Mouse (Mus musculus) intestine, postnatal 0 days (tissue): Measurements from ENCODE around the gene Cdc14a. TPM values are rescaled to one million over a fixed set of nuclear protein-coding genes. Genes with fewer than 3 reads are reported as not detected.

Experiments used
- ATAC-seq: fragments of 200-750 bp; cut with Nextera tagmentation; 2 replicates; pipeline ENCODE4 v1.8.0; 2017; ENCODE audit warnings: mild to moderate bottlenecking, moderate TSS enrichment, moderate library complexity
- H3K27ac ChIP-seq: fragments of 300-500 bp; sonication (generic); 2 replicates; pipeline ENCODE4 v1.5.1; 2014; ENCODE audit warnings: mild to moderate bottlenecking, low read depth, low read length, moderate library complexity
- H3K27me3 ChIP-seq: fragments of 300-500 bp; sonication (generic); replicated peaks from 2 replicates; pipeline ENCODE4 v1.6.1; 2014; ENCODE audit warnings: low read length, mixed read lengths; ENCODE audit not compliant: control insufficient read depth, insufficient read depth
- H3K36me3 ChIP-seq: fragments of 300-500 bp; sonication (generic); 2 replicates; pipeline ENCODE4 v1.6.1; 2014; ENCODE audit warnings: mild to moderate bottlenecking, moderate library complexity; ENCODE audit not compliant: control insufficient read depth, insufficient read depth
- H3K4me1 ChIP-seq: fragments of 300-500 bp; sonication (generic); replicated peaks from 2 replicates; pipeline ENCODE4 v1.6.1; 2014; ENCODE audit warnings: antibody characterized with exemption, low read length, mixed read lengths; ENCODE audit not compliant: control insufficient read depth, insufficient read depth
- H3K4me2 ChIP-seq: fragments of 300-500 bp; sonication (generic); replicated peaks from 2 replicates; pipeline ENCODE4 v1.6.1; 2014; ENCODE audit warnings: low read depth, mild to moderate bottlenecking, moderate library complexity
- H3K4me3 ChIP-seq: fragments of 300-500 bp; sonication (generic); 2 replicates; pipeline ENCODE4 v1.5.1; 2014; ENCODE audit warnings: low read depth, low read length
- H3K9ac ChIP-seq: fragments of 300-500 bp; sonication (generic); 2 replicates; pipeline ENCODE4 v1.6.1; 2014; ENCODE audit warnings: mild to moderate bottlenecking, low read depth, low read length
- H3K9me3 ChIP-seq: fragments of 300-500 bp; sonication (generic); 2 replicates; pipeline ENCODE4 v1.6.1; 2016; ENCODE audit warnings: mixed run types; ENCODE audit not compliant: control insufficient read depth
- CTCF ChIP-seq: sonication (generic); IDR thresholded peaks from 2 replicates; pipeline ENCODE4 v1.5.1; 2016; ENCODE audit warnings: low read depth, mild to moderate bottlenecking, control low read depth, antibody characterized with exemption, moderate library complexity
- WGBS: fragments of 180-500 bp; shearing (Covaris S2); extraction: QIAGEN DNeasy Blood & Tissue Kit; methylation state at CpG from one replicate; pipeline ENCODE4 v1.1.7; 2014; 5-methylcytosine and 5-hydroxymethylcytosine counted together
- polyA plus RNA-seq: library from polyadenylated mRNA; unstranded; fragments of >200 nt; fragmentation: Nextera tagmentation; extraction: Ambion mirVana; gene quantifications from 2 replicates; pipeline ENCODE4 v1.2.1, GENCODE M21; 2015

The Cdc14a gene
- polyA plus RNA-seq, 1 experiment from 2014 or later, result 6.6 TPM

DNA sequence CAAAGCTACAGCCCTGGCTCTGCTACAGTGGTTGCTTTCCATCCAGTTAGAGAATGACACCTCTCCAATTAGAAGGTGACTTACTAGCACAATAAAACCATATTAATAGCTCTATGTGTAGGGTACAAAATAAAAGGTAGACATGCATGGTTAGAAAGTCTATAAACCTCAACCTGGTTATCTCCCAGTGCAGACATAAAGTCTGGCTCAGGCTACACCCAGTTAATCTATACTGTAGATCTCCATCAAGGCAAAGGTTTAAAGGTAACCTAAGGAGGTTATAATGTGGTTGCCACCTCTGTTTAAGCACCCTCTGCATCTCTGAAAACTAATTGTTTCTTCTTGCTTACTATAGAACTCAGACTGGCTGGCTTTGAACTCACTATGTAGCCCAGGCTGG is 36.9 kb downstream of the Cdc14a start:
- Histone ChIP-seq H3K4me3 (no peak overlapping the region), H3K9me3 (no peaks in the 10 kb centered on the region), H3K4me1 (no peaks in the 10 kb centered on the region), H3K27me3 (no peaks in the 10 kb centered on the region), H3K27ac (no peak overlapping the region), H3K9ac (no peak overlapping the region), H3K4me2 (no peak overlapping the region), H3K36me3 (no peaks in the 10 kb centered on the region)
- ATAC-seq, result no peak
- no peak for TF ChIP-seq CTCF

DNA sequence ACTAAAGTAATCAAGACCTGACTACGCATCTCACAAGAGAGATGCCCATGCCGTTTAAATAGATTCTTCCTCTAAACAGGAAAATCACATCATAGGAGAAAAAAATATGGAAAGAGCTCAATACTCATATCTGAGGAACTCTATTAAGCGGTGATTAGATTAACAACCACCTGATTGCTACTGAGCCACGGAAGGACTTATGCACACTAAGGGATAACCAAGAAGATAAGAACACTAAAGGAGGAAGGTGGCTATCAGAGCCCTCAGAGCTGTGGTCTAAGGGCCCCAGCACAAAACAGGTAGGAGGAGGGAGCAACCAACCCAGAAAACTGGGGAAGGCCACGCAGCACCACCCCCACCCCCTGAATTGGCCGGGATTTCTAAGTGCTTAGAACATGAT is 37.5 kb downstream of the Cdc14a start:
- no peak for ATAC-seq
- H3K4me3 ChIP-seq, result no peak overlapping the region
- no peak overlapping the region for H3K27ac ChIP-seq
- H3K4me2 ChIP-seq, result no peak overlapping the region
- H3K9ac ChIP-seq, result no peak overlapping the region
- WGBS, result 48% methylated on average over 6 of the region's 6 CpGs
- H3K4me1 ChIP-seq, result no peaks in the 10 kb centered on the region
- TF ChIP-seq CTCF, result no peak
- H3K27me3 ChIP-seq, result no peaks in the 10 kb centered on the region
- no peaks in the 10 kb centered on the region for H3K36me3 ChIP-seq
- no peaks in the 10 kb centered on the region for H3K9me3 ChIP-seq

DNA sequence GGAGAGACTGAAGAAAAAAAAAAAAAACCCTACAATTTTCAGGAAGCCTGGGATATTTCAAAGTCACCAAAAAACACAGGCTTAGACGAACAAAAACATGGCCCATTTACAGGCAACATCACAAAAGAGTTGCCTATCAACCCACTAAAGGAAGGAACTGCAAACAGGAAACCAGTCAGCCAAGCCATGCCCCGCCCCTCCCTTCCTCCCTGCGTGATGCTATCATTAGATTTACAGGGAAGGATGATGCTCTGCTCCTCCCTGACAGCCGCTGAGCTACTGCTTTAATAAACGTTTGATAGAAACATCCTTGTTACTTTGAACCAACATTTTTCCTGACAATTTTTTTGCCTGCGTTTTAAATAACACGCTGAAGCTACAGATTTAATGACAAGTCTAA is 39.5 kb downstream of the Cdc14a start:
- no peak for TF ChIP-seq CTCF
- no peaks in the 10 kb centered on the region for H3K9me3 ChIP-seq
- no peaks in the 10 kb centered on the region for H3K36me3 ChIP-seq
- H3K9ac ChIP-seq, result no peak overlapping the region
- H3K4me1 ChIP-seq, result no peaks in the 10 kb centered on the region
- no peaks in the 10 kb centered on the region for H3K27me3 ChIP-seq
- H3K27ac ChIP-seq, result no peak overlapping the region
- H3K4me2 ChIP-seq, result no peak overlapping the region
- no peak overlapping the region for H3K4me3 ChIP-seq
- WGBS, result 69% methylated on average over 7 of the region's 7 CpGs
- ATAC-seq, result no peak

DNA sequence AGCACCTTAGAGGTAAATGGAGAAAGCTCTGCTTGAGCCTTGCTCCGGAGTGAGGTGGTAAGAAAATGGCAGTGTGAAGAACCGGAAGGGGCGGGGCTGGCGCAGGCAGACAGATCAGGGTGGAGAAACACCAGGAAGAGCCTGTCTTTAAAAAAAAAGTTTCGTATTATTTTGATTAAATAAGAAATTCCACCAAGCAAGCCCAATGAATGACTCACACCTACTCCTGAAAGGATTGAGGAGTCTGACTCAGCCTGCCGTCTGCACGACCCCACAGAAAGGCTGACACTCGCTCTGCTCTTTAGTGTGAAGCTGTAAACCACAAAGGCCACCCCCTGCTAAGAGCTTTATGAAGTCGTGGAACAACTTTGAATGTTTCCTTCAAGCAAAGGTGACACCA is 43.5 kb downstream of the Cdc14a start:
- H3K9ac ChIP-seq, result no peak overlapping the region
- no peaks in the 10 kb centered on the region for H3K9me3 ChIP-seq
- no peak for ATAC-seq
- H3K4me2 ChIP-seq, result no peak overlapping the region
- H3K4me3 ChIP-seq, result no peak overlapping the region
- no peak for TF ChIP-seq CTCF
- no peaks in the 10 kb centered on the region for H3K36me3 ChIP-seq
- H3K4me1 ChIP-seq, result no peaks in the 10 kb centered on the region
- no peaks in the 10 kb centered on the region for H3K27me3 ChIP-seq
- H3K27ac ChIP-seq, result no peak overlapping the region
- WGBS, result 57% methylated on average over 9 of the region's 9 CpGs

DNA sequence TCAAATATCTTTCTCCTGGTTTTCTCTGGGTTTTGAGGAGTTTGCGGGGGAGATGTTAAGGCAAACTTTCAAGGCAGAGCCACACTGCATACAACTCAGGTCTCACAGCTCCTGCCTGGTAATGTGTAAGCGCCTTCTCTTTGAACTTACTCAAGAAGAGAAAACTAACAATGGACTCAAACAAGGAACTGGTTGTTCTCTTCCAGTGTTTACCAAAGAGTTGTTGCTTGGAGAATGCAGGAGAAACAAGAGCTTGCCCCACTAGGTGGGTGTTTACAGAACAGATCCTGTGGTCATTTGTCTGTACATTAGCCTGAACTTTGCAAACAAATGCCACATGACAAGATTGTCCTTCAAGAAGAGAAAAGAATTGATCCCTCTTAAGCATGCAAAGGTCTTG is 48.4 kb downstream of the Cdc14a start:
- WGBS, result 80% methylated on average over 2 of the region's 2 CpGs
- no peak overlapping the region for H3K4me2 ChIP-seq

DNA sequence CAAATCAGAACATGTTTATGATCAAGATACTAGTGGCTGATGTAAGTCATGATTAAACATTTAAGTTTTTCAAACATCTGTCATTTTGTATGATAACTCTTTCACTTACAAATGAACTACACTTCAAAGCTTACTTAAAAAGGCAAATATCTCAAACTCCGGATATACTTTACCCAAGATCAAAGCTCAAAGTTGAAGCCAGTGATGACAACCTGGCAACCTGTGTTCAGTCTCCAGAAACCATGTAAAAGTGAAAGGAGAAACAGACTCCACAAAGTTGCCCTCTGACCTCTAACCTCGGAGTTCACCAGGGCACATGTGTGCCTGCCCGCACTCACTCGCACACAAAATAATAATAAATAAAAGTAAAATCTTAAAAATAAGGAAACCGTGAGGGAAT is 49.3 kb downstream of the Cdc14a start:
- no peaks in the 10 kb centered on the region for H3K36me3 ChIP-seq
- H3K9ac ChIP-seq, result no peak overlapping the region
- no peak for TF ChIP-seq CTCF
- no peak overlapping the region for H3K27ac ChIP-seq
- H3K4me1 ChIP-seq, result no peaks in the 10 kb centered on the region
- no peaks in the 10 kb centered on the region for H3K27me3 ChIP-seq
- 52% methylated on average over 5 of the region's 5 CpGs for WGBS
- H3K9me3 ChIP-seq, result no peaks in the 10 kb centered on the region
- H3K4me3 ChIP-seq, result no peak overlapping the region
- H3K4me2 ChIP-seq, result no peak overlapping the region
- ATAC-seq, result no peak

More for the DNA sequence above, 48.4 kb downstream of the Cdc14a start:
- H3K9me3 ChIP-seq, result no peaks in the 10 kb centered on the region
- no peaks in the 10 kb centered on the region for H3K27me3 ChIP-seq
- H3K36me3 ChIP-seq, result no peaks in the 10 kb centered on the region
- no peak for ATAC-seq
- H3K27ac ChIP-seq, result no peak overlapping the region
- no peaks in the 10 kb centered on the region for H3K4me1 ChIP-seq
- TF ChIP-seq CTCF, result no peak
- H3K4me3 ChIP-seq, result no peak overlapping the region
- no peak overlapping the region for H3K9ac ChIP-seq

DNA sequence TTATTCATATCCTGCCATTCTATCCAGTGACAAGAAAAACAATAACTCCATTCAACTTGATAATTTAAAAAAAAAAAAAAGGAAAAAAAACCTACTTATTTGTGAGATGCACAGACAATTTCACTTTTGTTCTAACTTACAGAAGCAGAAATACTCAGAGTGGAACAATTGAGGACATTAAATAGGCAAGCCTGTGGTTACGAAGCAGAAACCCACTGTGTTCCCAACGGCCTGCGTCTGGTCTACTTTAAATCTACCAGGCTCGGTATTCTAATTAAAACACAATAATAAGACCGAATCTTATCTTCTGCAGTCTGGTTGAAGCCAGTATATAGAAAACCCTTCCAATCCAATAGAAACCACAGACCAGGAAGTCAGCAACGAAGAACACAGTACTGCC is 50.6 kb downstream of the Cdc14a start:
- Histone ChIP-seq H3K27ac (no peak overlapping the region), H3K9me3 (no peaks in the 10 kb centered on the region), H3K36me3 (no peaks in the 10 kb centered on the region), H3K9ac (no peak overlapping the region), H3K4me3 (no peak overlapping the region), H3K4me1 (no peaks in the 10 kb centered on the region), H3K4me2 (no peak overlapping the region), H3K27me3 (no peaks in the 10 kb centered on the region)
- no peak for TF ChIP-seq CTCF
- 81% methylated on average over 6 of the region's 6 CpGs for WGBS
- ATAC-seq, result no peak
